Mouse (Mus musculus) lung, adult 2 months (tissue): Measurements from ENCODE around the gene Tspan33.

Experiments
- CTCF ChIP-seq: fragments of 200-500 bp; IDR thresholded peaks from 2 replicates; pipeline ENCODE4 v1.5.1; 2011; ENCODE audit warnings: mild to moderate bottlenecking, low read length, control low read depth; ENCODE audit not compliant: insufficient read depth
- POLR2A ChIP-seq: fragments of 200-500 bp; IDR thresholded peaks from 2 replicates; pipeline ENCODE4 v1.6.1; 2011; ENCODE audit warnings: low read depth, mild to moderate bottlenecking, control low read depth, low read length, borderline replicate concordance; ENCODE audit errors: extremely low read depth

- no peak for TF ChIP-seq CTCF
- no peak for TF ChIP-seq POLR2A
Measured at GRCm38 (mm10) chr6:29667266-29667665, 26.8 kb upstream of the Tspan33 start.
